Mouse (Mus musculus) thymus, adult 2 months (tissue): ENCODE measurements around the gene Smndc1.

Source experiments
- CTCF ChIP-seq: fragments of 200-500 bp; IDR thresholded peaks from 2 replicates; pipeline ENCODE4 v1.5.1; 2012; ENCODE audit warnings: mild to moderate bottlenecking, control low read depth, low read length, moderate library complexity, borderline replicate concordance; ENCODE audit not compliant: control insufficient read depth, poor library complexity, insufficient read depth; ENCODE audit errors: extremely low read depth
- POLR2A ChIP-seq: fragments of 200-500 bp; IDR thresholded peaks from 2 replicates; pipeline ENCODE4 v1.6.1; 2012; ENCODE audit warnings: mild to moderate bottlenecking, low read length, control low read depth, moderate library complexity; ENCODE audit not compliant: control insufficient read depth, poor library complexity, insufficient read depth; ENCODE audit errors: extremely low read depth

DNA sequence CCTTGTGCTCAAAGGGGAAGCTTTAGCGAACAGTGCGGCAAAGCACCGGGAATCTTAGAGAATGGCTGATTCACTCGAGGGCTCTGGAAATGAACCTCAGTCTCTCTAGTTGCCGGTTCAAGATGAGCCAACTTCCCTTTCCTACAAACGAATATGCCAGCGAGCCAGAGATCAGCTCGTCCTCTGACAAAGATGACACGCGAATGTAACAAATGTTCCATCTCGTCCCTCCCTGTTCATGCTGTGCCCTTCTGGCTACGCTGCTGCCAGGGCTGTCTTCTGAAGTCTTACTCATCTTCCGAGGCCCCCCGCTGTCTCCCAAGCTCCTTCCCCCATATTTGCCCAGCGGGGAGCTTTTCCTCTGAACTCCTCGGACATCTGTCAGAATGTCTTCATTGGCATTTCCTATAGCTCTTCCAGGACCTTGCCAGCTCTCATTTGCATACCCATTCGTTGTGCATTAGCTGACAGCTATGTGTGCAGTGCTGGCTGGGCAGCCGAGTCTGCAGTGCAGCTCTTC is 14.5 kb upstream of the Smndc1 start:
- no peak for TF ChIP-seq POLR2A
- no peak for TF ChIP-seq CTCF
